Mouse (Mus musculus): ENCODE data around the gene Kif24. TPM values are rescaled to one million over a fixed set of nuclear protein-coding genes. Genes with fewer than 3 reads are reported as not detected.

Kif24 gene
- polyA plus RNA-seq, 1 experiment: 0.38 TPM

GRCm38 (mm10) chr4:41447595-41447994 is 17.1 kb downstream of the Kif24 start:
- peaks cover 6% of the 10 kb centered on the region for H3K4me1 ChIP-seq (ENCODE audit: control insufficient read depth)
- TF ChIP-seq TAL1 (IDR thresholded peaks at IDR 0.05; ENCODE audit: low read length) (no peak), GATA1 (IDR thresholded peaks at IDR 0.05; ENCODE audit: low read length) (no peak)
- no peaks in the 10 kb centered on the region for H3K9me3 ChIP-seq (ENCODE audit: control insufficient read depth, low read length)
- no peak overlapping the region for H3K4me3 ChIP-seq (replicated peaks)
- no peaks in the 10 kb centered on the region for H3K27me3 ChIP-seq (ENCODE audit: control insufficient read depth)
- H3K36me3 ChIP-seq (ENCODE audit: control insufficient read depth): peaks cover 68% of the 10 kb centered on the region

GRCm38 (mm10) chr4:41442790-41443302 is 21.8 kb downstream of the Kif24 start:
- peaks cover 4% of the 10 kb centered on the region for H3K4me1 ChIP-seq (ENCODE audit: control insufficient read depth)
- peaks cover 53% of the 10 kb centered on the region for H3K36me3 ChIP-seq (ENCODE audit: control insufficient read depth)
- H3K27me3 ChIP-seq (ENCODE audit: control insufficient read depth): no peaks in the 10 kb centered on the region
- no peak overlapping the region for H3K4me3 ChIP-seq (replicated peaks)
- TF ChIP-seq GATA1 (IDR thresholded peaks at IDR 0.05; ENCODE audit: low read length) (no peak), TAL1 (IDR thresholded peaks at IDR 0.05; ENCODE audit: low read length) (no peak)
- H3K9me3 ChIP-seq (ENCODE audit: control insufficient read depth, low read length): no peaks in the 10 kb centered on the region

DNA sequence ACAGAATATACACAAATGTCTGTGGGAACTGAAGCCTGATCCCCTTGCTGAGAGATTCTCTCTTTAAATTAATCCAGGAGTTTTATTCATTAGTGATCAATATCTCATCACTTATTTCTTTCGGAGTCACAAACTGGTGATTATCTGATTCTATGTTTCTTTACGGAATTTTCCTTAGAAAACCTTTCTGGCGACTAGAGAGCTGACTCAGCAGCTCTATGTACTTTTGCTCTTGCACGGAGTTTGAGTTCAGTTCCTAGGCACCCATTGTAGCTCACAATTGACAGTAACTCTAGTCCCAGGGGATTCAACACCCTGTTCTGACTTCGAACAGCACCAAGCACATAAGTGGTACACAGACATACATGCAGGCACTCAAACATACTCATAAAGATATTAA is 25.8 kb downstream of the Kif24 start:
- peaks cover 55% of the 10 kb centered on the region for H3K36me3 ChIP-seq (ENCODE audit: control insufficient read depth)

DNA sequence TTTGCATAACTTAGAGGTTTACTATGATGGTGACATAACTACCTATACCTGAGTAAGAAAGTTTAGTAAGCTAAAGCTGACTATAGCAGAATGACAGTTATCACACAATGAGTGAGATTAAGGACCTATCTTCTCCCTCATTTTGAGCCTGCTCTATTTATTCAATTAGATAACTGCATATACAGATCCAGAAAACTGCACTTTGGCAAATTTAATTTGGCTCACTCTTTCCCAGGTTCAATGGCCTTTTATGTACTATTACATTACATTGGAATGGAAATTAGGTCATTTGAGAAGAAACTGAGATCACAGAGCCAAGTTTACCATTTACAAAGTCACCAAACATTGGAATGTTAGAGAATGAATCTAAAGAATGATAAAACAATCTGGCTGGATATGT is 47.7 kb downstream of the Kif24 start:
- no peak for TF ChIP-seq GATA1 (IDR thresholded peaks at IDR 0.05; ENCODE audit: low read length)
- TF ChIP-seq TAL1 (IDR thresholded peaks at IDR 0.05; ENCODE audit: low read length): no peak
- no peaks in the 10 kb centered on the region for H3K27me3 ChIP-seq (ENCODE audit: control insufficient read depth)
- peaks cover 53% of the 10 kb centered on the region for H3K36me3 ChIP-seq (ENCODE audit: control insufficient read depth)
- H3K9me3 ChIP-seq (ENCODE audit: control insufficient read depth, low read length): no peaks in the 10 kb centered on the region
- H3K4me3 ChIP-seq (replicated peaks): no peak overlapping the region
- no peaks in the 10 kb centered on the region for H3K4me1 ChIP-seq (ENCODE audit: control insufficient read depth)

More for the DNA sequence above, 25.8 kb downstream of the Kif24 start:
- TF ChIP-seq TAL1 (IDR thresholded peaks at IDR 0.05; ENCODE audit: low read length) (no peak), GATA1 (IDR thresholded peaks at IDR 0.05; ENCODE audit: low read length) (no peak)
- Histone ChIP-seq H3K4me3 (replicated peaks) (no peak overlapping the region), H3K27me3 (ENCODE audit: control insufficient read depth) (no peaks in the 10 kb centered on the region), H3K4me1 (ENCODE audit: control insufficient read depth) (peaks cover 11% of the 10 kb centered on the region), H3K9me3 (ENCODE audit: control insufficient read depth, low read length) (no peaks in the 10 kb centered on the region)

DNA sequence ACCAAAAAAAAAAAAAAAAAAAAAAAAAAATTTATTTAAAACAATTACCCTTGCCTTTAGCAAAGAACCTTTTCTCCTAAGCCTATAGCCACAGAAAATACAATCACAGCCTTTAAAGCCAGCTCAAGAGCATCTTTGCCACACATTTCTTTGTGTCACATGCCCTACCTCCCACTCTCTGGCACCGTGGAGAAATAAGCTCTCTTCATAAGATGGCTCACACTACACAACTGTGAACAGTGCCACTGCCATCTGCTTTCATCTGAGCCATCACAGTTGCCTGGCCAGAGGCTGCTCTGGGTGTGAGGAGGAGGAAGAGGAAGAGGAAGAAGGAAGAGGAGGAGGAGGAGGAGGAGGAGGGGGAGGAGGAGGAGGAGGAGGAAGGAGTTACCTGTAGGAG is 55.3 kb downstream of the Kif24 start:
- no peak for TF ChIP-seq GATA1 (IDR thresholded peaks at IDR 0.05; ENCODE audit: low read length)
- TF ChIP-seq TAL1 (IDR thresholded peaks at IDR 0.05; ENCODE audit: low read length): no peak
- H3K4me1 ChIP-seq (ENCODE audit: control insufficient read depth): peaks cover 3% of the 10 kb centered on the region
- no peak overlapping the region for H3K4me3 ChIP-seq (replicated peaks)
- H3K27me3 ChIP-seq (ENCODE audit: control insufficient read depth): no peaks in the 10 kb centered on the region
- peaks cover 75% of the 10 kb centered on the region for H3K36me3 ChIP-seq (ENCODE audit: control insufficient read depth)
- no peaks in the 10 kb centered on the region for H3K9me3 ChIP-seq (ENCODE audit: control insufficient read depth, low read length)

- TF ChIP-seq GATA1 (IDR thresholded peaks at IDR 0.05; ENCODE audit: low read length) (no peak), TAL1 (IDR thresholded peaks at IDR 0.05; ENCODE audit: low read length) (no peak)
- Histone ChIP-seq H3K9me3 (ENCODE audit: control insufficient read depth, low read length) (no peaks in the 10 kb centered on the region), H3K4me1 (ENCODE audit: control insufficient read depth) (peaks cover 3% of the 10 kb centered on the region), H3K27me3 (ENCODE audit: control insufficient read depth) (no peaks in the 10 kb centered on the region), H3K4me3 (replicated peaks) (no peak overlapping the region), H3K36me3 (ENCODE audit: control insufficient read depth) (peaks cover 83% of the 10 kb centered on the region)
These were observed 57.3 kb downstream of the Kif24 start for GRCm38 (mm10) chr4:41407353-41407752.

GRCm38 (mm10) chr4:41406597-41406996 is 58.1 kb downstream of the Kif24 start:
- peaks cover 84% of the 10 kb centered on the region for H3K36me3 ChIP-seq (ENCODE audit: control insufficient read depth)
- H3K4me1 ChIP-seq (ENCODE audit: control insufficient read depth): peaks cover 3% of the 10 kb centered on the region
- H3K9me3 ChIP-seq (ENCODE audit: control insufficient read depth, low read length): no peaks in the 10 kb centered on the region
- TF ChIP-seq GATA1 (IDR thresholded peaks at IDR 0.05; ENCODE audit: low read length): no peak
- TF ChIP-seq TAL1 (IDR thresholded peaks at IDR 0.05; ENCODE audit: low read length): no peak
- no peaks in the 10 kb centered on the region for H3K27me3 ChIP-seq (ENCODE audit: control insufficient read depth)
- H3K4me3 ChIP-seq (replicated peaks): no peak overlapping the region

- no peak overlapping the region for H3K4me3 ChIP-seq (replicated peaks)
- TF ChIP-seq TAL1 (IDR thresholded peaks at IDR 0.05; ENCODE audit: low read length) (no peak), GATA1 (IDR thresholded peaks at IDR 0.05; ENCODE audit: low read length) (no peak)
- H3K27me3 ChIP-seq (ENCODE audit: control insufficient read depth): no peaks in the 10 kb centered on the region
- no peaks in the 10 kb centered on the region for H3K9me3 ChIP-seq (ENCODE audit: control insufficient read depth, low read length)
- peaks cover 92% of the 10 kb centered on the region for H3K36me3 ChIP-seq (ENCODE audit: control insufficient read depth)
- peaks cover 2% of the 10 kb centered on the region; the same call in 1 of the 2 replicates for H3K4me1 ChIP-seq (ENCODE audit: control insufficient read depth)
These were observed 63.1 kb downstream of the Kif24 start for GRCm38 (mm10) chr4:41401573-41401972.

- Histone ChIP-seq H3K9me3 (ENCODE audit: control insufficient read depth, low read length) (no peaks in the 10 kb centered on the region), H3K36me3 (ENCODE audit: control insufficient read depth) (peaks cover 91% of the 10 kb centered on the region), H3K4me1 (ENCODE audit: control insufficient read depth) (peaks cover 2% of the 10 kb centered on the region; the same call in 1 of the 2 replicates), H3K4me3 (replicated peaks) (no peak overlapping the region), H3K27me3 (ENCODE audit: control insufficient read depth) (no peaks in the 10 kb centered on the region)
- TF ChIP-seq TAL1 (IDR thresholded peaks at IDR 0.05; ENCODE audit: low read length) (no peak), GATA1 (IDR thresholded peaks at IDR 0.05; ENCODE audit: low read length) (no peak)
These were observed 63.5 kb downstream of the Kif24 start for GRCm38 (mm10) chr4:41401167-41401566.

DNA sequence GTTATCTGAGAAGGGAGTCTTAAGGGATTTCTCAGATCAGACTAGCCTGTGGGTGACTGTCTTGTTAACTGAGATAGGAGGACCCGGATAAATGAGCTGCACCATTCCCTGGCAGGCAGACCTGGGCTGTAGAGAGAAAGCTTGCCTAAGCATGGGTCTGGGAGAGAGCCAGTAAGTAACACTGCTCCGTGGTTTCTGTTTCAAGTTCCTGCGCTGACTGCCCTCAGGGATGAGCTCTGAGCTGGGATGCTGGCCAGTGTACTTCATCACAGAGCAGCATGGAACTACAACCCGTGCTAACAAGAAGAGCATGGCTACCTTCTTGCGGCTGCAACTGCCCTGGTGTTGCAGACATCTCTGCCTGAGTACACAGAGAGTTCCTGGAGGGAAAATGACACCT is 64.8 kb downstream of the Kif24 start:
- H3K27me3 ChIP-seq (ENCODE audit: control insufficient read depth): no peaks in the 10 kb centered on the region
- TF ChIP-seq TAL1 (IDR thresholded peaks at IDR 0.05; ENCODE audit: low read length) (no peak), GATA1 (IDR thresholded peaks at IDR 0.05; ENCODE audit: low read length) (no peak)
- H3K9me3 ChIP-seq (ENCODE audit: control insufficient read depth, low read length): no peaks in the 10 kb centered on the region
- peaks cover 2% of the 10 kb centered on the region; the same call in 1 of the 2 replicates for H3K4me1 ChIP-seq (ENCODE audit: control insufficient read depth)
- H3K4me3 ChIP-seq (replicated peaks): no peak overlapping the region
- peaks cover 96% of the 10 kb centered on the region for H3K36me3 ChIP-seq (ENCODE audit: control insufficient read depth)
